Comparison of ENCODE assay signal across 29 mouse cellular contexts in genomic region chr14:124315513-124315912, GRCm38 (mm10).
"Had no signal": no experiment of that assay in that cellular context is flagged by ENCODE, and none has a peak within 500 bp of the region (broad histone marks: within the 10 kb centered on the region; RNA-seq: fewer than 3 reads in every experiment).

No protein-coding gene starts in this region.

- DNase-seq: cerebellum, adult 2 months; cerebellum, adult 8-10 months; cerebellum, adult 9-10 months; cerebellum, adult 9-11 months; cerebellum, postnatal 10 days; cerebellum, postnatal 14 days; cerebellum, postnatal 25 days; cerebellum, postnatal 36 days; embryo, embryonic 11 days; forebrain, postnatal 0 days; gastrocnemius, adult 2 months; gastrocnemius, postnatal 10 days; gastrocnemius, postnatal 14 days; gastrocnemius, postnatal 25 days; gastrocnemius, postnatal 36 days; heart, adult 11 months; heart, adult 18-20 months; heart, adult 2 months had no signal

- H3K27ac ChIP-seq: embryonic facial prominence, embryonic 10.5 days; embryonic facial prominence, embryonic 12.5 days; embryonic facial prominence, embryonic 13.5 days; embryonic facial prominence, embryonic 15.5 days; forebrain, embryonic 10.5 days; forebrain, embryonic 12.5 days; forebrain, embryonic 13.5 days; forebrain, embryonic 15.5 days; gastrocnemius, adult 2 months; heart, adult 2 months had no signal

- H3K4me3 ChIP-seq: embryonic facial prominence, embryonic 10.5 days; embryonic facial prominence, embryonic 12.5 days; embryonic facial prominence, embryonic 13.5 days; embryonic facial prominence, embryonic 15.5 days; erythroblast, embryonic 14.5 days; forebrain, embryonic 10.5 days; forebrain, embryonic 12.5 days; forebrain, embryonic 13.5 days; forebrain, embryonic 15.5 days; gastrocnemius, adult 2 months; heart, adult 2 months had no signal

- ATAC-seq: forebrain, embryonic 13.5 days; forebrain, embryonic 14.5 days; forebrain, embryonic 15.5 days; forebrain, embryonic 16.5 days; forebrain, postnatal 0 days had no signal
